Mouse (Mus musculus) kidney, adult 10 weeks (tissue): ENCODE results near the gene Piwil1. TPM values are rescaled to one million over a fixed set of nuclear protein-coding genes. Genes with fewer than 3 reads are reported as not detected.

Experiments used
- polyA plus RNA-seq: library from polyadenylated mRNA; stranded (reverse); fragments of 350-450 nt; fragmentation: Illumina TruSeq; extraction: RNeasy Lipid Tissue Mini Kit (QIAGEN cat#74804); gene quantifications from one replicate; pipeline ENCODE4 v1.2.3, GENCODE M21; 2014; ENCODE audit warnings: low read depth, low replicate concordance

The Piwil1 gene
- polyA plus RNA-seq, result not detected

DNA sequence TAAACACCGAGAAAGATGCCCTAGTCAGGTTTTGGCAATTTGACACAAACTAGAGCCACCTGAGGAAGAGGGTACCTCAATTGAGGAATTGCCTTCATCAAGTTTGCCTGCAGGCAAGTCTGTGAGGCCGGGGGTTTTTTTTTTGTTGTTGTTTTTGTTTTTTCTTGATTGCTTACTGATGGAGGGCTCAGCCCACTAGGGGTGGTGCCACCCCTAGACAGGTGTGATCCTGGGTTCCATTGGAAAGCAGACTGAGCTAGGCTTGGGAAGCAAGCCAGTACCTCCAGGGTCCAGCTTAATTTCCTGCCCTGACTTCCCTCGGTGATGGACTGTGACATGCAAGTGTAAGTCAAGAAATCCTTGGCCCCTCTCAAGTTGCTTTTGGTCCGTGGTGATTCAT lies at the start of gene Piwil1:
Gene Piwil1 (plus strand): TSS at position 301 of the 400 bp plus-strand sequence.

Other genes with a start within 250 kb of the Piwil1 start
- not detected for gene Fzd10, start 101.7 kb upstream of the Piwil1 start, polyA plus RNA-seq